Mouse (Mus musculus) embryonic facial prominence, embryonic 12.5 days (tissue): ENCODE data around the gene Pitpnc1. TPM values are rescaled to one million over a fixed set of nuclear protein-coding genes. Genes with fewer than 3 reads are reported as not detected.

Experiments
- ATAC-seq: fragments of 200-750 bp; cut with Nextera tagmentation; 2 replicates; pipeline ENCODE4 v1.8.0; 2017; ENCODE audit not compliant: insufficient number of reproducible peaks, insufficient read depth, low FRiP score, low TSS enrichment
- H3K27ac ChIP-seq: fragments of 300-500 bp; sonication (generic); 2 replicates; pipeline ENCODE4 v1.5.1; 2016; ENCODE audit warnings: mild to moderate bottlenecking
- H3K27me3 ChIP-seq: fragments of 300-500 bp; sonication (generic); 2 replicates; pipeline ENCODE4 v1.6.1; 2016; ENCODE audit warnings: mild to moderate bottlenecking, moderate library complexity
- H3K36me3 ChIP-seq: fragments of 300-500 bp; sonication (generic); 2 replicates; pipeline ENCODE4 v1.6.1; 2016; ENCODE audit warnings: mild to moderate bottlenecking
- H3K4me1 ChIP-seq: fragments of 300-500 bp; sonication (generic); 2 replicates; pipeline ENCODE4 v1.6.1; 2016
- H3K4me2 ChIP-seq: fragments of 300-500 bp; sonication (generic); replicated peaks from 2 replicates; pipeline ENCODE4 v1.6.1; 2016; ENCODE audit warnings: mild to moderate bottlenecking, moderate library complexity
- H3K4me3 ChIP-seq: fragments of 300-500 bp; sonication (generic); 2 replicates; pipeline ENCODE4 v1.5.1; 2016; ENCODE audit warnings: mild to moderate bottlenecking
- H3K9ac ChIP-seq: fragments of 300-500 bp; sonication (generic); 2 replicates; pipeline ENCODE4 v1.6.1; 2016; ENCODE audit warnings: mild to moderate bottlenecking, moderate library complexity
- H3K9me3 ChIP-seq: fragments of 300-500 bp; sonication (generic); 2 replicates; pipeline ENCODE4 v1.6.1; 2016; ENCODE audit warnings: mild to moderate bottlenecking, moderate library complexity
- WGBS: fragments of 180-500 bp; shearing (Covaris S2); methylation state at CpG from one replicate; pipeline ENCODE4 v1.1.7; 2016; 5-methylcytosine and 5-hydroxymethylcytosine counted together
- polyA plus RNA-seq: library from polyadenylated mRNA; unstranded; fragments of >200 nt; fragmentation: Nextera tagmentation; extraction: Ambion mirVana; gene quantifications from 2 replicates; pipeline ENCODE4 v1.2.1, GENCODE M21; 2016

Gene Pitpnc1
- polyA plus RNA-seq, 1 experiment from 2014 or later, result 36.3 TPM

DNA sequence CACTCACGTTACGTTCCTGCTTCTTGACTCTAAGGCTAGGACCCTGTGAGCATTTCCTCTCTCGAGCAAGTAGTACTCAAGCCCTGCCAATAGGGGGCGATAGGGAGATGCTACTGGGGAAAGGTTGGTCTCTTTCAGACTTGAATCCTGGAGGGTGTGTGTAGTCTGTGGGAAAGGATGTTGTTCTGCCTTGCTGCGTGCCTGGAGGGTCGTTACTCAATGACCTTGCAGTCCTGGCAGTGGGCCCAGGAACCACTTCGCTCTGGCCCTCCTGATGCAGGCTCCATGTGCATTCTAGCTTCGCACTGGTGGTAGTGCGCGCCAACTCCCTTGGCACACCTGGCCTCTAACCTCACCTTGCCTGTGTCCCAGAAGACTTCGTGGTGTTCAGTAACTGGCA lies 215.3 kb downstream of the Pitpnc1 start:
- H3K27me3 ChIP-seq, result no peaks in the 10 kb centered on the region
- no peak overlapping the region for H3K4me2 ChIP-seq
- H3K4me3 ChIP-seq, result no peak overlapping the region
- H3K27ac ChIP-seq, result no peak overlapping the region
- no peak overlapping the region for H3K9ac ChIP-seq
- H3K9me3 ChIP-seq, result no peaks in the 10 kb centered on the region
- H3K36me3 ChIP-seq, result peaks cover 15% of the 10 kb centered on the region
- H3K4me1 ChIP-seq, result no peaks in the 10 kb centered on the region
- no peak for ATAC-seq
- WGBS, result 85% methylated on average over 11 of the region's 11 CpGs

DNA sequence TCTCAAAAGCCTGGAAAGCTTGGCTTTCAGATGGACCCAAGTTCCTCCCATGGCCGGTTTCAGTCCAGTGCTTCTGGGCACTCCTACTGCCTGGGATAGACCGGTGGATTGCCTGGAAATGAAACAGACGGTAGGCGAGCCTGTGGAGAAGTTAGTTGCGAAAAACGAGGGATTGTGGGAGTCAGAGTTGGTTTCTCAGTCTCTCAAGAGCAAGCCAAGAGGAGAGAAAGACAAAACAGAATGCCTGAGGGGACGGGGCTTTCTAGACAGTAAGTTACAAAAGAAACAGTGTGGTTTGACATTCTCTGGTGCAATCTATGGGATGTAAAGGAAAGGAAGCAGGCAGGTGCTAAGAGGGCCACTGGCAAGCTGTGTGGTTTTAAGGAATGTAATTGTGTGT lies 216.3 kb downstream of the Pitpnc1 start:
- WGBS, result 87% methylated on average over 7 of the region's 7 CpGs
- no peak for ATAC-seq
- Histone ChIP-seq H3K36me3 (peaks cover 26% of the 10 kb centered on the region), H3K4me3 (no peak overlapping the region), H3K9me3 (no peaks in the 10 kb centered on the region), H3K4me2 (no peak overlapping the region), H3K9ac (no peak overlapping the region), H3K4me1 (no peaks in the 10 kb centered on the region), H3K27me3 (no peaks in the 10 kb centered on the region), H3K27ac (no peak overlapping the region)

DNA sequence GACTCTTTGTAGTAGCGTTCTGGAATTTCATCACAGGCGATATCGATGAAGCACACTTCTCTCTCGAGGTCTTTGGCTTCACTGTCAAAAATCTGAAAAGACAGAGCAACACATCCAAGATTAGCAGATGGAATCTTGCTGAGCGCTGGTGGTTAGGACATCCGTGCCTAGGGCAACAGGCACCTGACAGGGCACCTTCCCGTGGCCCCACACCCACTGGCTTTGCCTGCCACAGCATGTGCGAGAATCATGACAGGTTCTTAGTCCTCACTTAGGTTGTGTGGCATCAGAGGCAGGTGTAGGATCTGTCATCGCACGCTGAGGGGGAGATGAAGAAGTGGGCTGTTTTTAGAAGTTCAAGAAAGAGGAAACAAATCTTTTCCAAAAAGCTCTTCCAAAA lies 218.5 kb downstream of the Pitpnc1 start:
- Histone ChIP-seq H3K27ac (no peak overlapping the region), H3K27me3 (no peaks in the 10 kb centered on the region), H3K9me3 (no peaks in the 10 kb centered on the region), H3K4me3 (no peak overlapping the region), H3K4me2 (no peak overlapping the region), H3K4me1 (no peaks in the 10 kb centered on the region), H3K9ac (no peak overlapping the region), H3K36me3 (peaks cover 37% of the 10 kb centered on the region)
- 90% methylated on average over 10 of the region's 10 CpGs for WGBS
- no peak for ATAC-seq

DNA sequence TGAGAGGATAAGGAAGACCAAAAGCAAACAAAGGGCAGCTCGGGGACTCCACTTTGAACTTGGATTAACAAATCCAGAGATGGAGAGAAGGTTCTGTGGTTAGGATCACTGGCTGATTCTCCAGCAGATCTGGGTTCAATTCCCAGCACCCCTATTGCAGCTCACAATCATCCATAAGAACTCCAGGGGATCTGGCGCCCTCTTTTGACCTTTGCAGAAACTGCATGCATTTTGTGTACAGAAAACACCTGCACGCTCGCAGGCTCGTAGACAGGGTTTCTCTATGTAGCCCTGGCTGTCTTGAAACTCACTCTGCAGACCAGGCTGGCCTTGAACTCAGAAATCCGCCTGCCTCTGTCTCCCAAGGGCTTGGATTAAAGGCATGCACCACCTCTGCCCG lies 219.0 kb downstream of the Pitpnc1 start:
- H3K4me2 ChIP-seq, result no peak overlapping the region
- ATAC-seq, result no peak
- H3K4me1 ChIP-seq, result no peaks in the 10 kb centered on the region
- no peak overlapping the region for H3K9ac ChIP-seq
- no peaks in the 10 kb centered on the region for H3K27me3 ChIP-seq
- WGBS, result 82% methylated on average over 7 of the region's 7 CpGs
- peaks cover 37% of the 10 kb centered on the region for H3K36me3 ChIP-seq
- no peaks in the 10 kb centered on the region for H3K9me3 ChIP-seq
- no peak overlapping the region for H3K4me3 ChIP-seq
- no peak overlapping the region for H3K27ac ChIP-seq

DNA sequence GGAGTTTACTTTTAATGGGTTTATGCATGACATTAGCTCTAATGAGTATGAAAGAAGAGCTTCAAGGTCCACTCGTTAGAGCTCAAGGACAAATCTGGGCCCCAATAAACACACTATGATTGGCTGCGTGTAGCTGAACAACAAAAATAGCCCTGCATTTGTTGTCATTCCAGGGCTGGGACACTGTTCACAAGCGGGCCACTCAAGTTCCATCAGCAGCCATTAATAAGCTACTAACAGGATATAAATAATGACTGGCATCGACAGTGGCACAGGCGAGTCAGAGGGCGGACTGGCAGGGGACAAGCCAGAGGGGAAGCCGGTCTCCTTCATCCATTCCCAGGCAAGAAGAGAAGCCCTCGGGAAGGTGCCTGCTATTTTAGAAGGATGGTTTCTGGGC lies 219.6 kb downstream of the Pitpnc1 start:
- WGBS, result 94% methylated on average over 8 of the region's 8 CpGs
- Histone ChIP-seq H3K27ac (no peak overlapping the region), H3K9me3 (no peaks in the 10 kb centered on the region), H3K36me3 (peaks cover 41% of the 10 kb centered on the region), H3K4me1 (no peaks in the 10 kb centered on the region), H3K27me3 (no peaks in the 10 kb centered on the region), H3K4me2 (no peak overlapping the region), H3K4me3 (no peak overlapping the region), H3K9ac (no peak overlapping the region)
- ATAC-seq, result no peak

DNA sequence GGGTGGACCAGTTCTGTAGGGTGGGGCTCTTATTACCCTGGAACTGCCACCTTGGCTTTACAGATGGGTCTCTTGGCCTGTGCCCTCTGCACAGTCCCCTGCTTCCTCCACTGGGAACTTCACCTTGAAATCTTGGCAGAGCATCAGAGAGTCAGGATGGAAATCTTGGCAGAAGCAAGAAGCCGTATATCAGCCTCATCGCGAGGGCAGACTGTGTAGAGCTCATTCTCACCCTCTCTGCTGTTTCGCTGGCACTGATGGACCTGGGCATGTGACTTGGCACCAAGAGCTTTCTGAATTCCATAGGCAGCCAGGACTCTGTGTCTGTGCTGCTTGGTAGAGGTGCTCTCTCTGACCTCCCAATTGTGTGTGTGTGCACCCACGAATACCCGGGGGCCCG lies 221.7 kb downstream of the Pitpnc1 start:
- no peaks in the 10 kb centered on the region for H3K9me3 ChIP-seq
- no peak overlapping the region for H3K27ac ChIP-seq
- ATAC-seq, result no peak
- peaks cover 45% of the 10 kb centered on the region for H3K36me3 ChIP-seq
- no peaks in the 10 kb centered on the region for H3K27me3 ChIP-seq
- no peak overlapping the region for H3K4me3 ChIP-seq
- WGBS, result 96% methylated on average over 7 of the region's 7 CpGs
- H3K4me2 ChIP-seq, result no peak overlapping the region
- no peaks in the 10 kb centered on the region for H3K4me1 ChIP-seq
- H3K9ac ChIP-seq, result no peak overlapping the region

DNA sequence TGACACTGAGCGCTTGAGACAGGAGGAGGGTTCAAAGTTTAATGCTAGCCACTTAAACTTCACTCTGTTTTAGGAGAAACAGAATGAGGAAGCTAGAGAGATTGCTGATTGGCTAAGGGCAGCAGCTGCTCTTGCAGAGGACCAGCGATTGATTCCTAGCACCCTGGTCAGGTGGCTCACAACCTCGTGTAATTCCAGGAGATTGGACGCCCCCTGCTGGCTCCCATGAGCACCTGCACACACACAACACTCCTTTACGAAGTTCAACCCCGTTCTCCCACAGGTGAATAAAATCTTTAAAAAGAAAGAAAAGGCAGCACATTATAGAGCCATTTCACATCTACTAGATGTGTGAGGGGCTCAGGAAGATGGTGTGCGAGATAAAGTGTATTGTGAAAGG lies 224.8 kb downstream of the Pitpnc1 start:
- no peak overlapping the region for H3K4me3 ChIP-seq
- H3K36me3 ChIP-seq, result peaks cover 31% of the 10 kb centered on the region; the same call in 1 of the 2 replicates
- ATAC-seq, result no peak
- H3K4me2 ChIP-seq, result no peak overlapping the region
- H3K27ac ChIP-seq, result no peak overlapping the region
- WGBS, result 91% methylated on average over 7 of the region's 7 CpGs
- no peaks in the 10 kb centered on the region for H3K4me1 ChIP-seq
- H3K27me3 ChIP-seq, result no peaks in the 10 kb centered on the region
- H3K9me3 ChIP-seq, result no peaks in the 10 kb centered on the region
- H3K9ac ChIP-seq, result no peak overlapping the region

DNA sequence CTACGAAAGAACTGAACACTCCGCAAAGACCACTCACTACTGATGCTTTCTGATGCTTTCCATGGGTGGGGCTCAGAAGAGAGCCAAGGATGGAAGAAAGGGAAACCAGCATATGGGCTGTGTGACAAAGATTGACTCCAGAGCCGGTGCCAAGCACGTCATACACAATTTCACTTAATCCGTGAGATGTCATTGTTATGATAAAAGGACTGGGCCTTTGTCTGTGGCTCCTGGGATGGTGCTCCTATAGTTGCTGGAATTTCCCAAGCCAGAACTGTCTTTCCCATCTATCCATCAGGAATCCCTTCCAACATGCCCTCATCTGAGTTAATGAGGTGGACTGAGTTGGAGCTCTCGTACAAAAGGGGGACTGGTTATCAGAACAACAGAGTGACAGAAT lies 227.4 kb downstream of the Pitpnc1 start:
- Histone ChIP-seq H3K9ac (no peak overlapping the region), H3K36me3 (peaks cover 15% of the 10 kb centered on the region; the same call in 1 of the 2 replicates), H3K4me1 (no peaks in the 10 kb centered on the region), H3K27ac (no peak overlapping the region), H3K9me3 (no peaks in the 10 kb centered on the region), H3K4me3 (no peak overlapping the region), H3K4me2 (no peak overlapping the region), H3K27me3 (no peaks in the 10 kb centered on the region)
- no peak for ATAC-seq
- WGBS, result 87% methylated on average over 6 of the region's 6 CpGs

DNA sequence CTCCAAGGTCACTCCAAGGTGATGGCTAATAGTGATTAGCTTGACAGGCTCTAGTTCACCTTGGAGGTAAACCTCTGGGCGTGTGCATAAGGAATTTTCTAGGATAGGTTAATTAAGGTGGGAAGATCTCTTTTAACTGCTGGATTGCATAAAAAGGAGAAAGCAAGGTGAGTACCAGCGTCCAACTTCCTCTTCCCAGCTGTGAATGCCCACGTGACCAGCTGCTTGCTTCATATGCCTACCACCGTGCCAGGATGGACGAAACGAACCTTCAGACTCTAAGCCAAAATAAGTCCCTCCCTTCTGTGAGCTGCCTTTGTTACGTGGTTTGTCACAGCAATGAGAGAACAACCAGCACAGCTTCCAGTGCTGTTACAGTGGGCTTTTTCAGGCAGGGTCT lies 228.8 kb downstream of the Pitpnc1 start:
- Histone ChIP-seq H3K9me3 (no peaks in the 10 kb centered on the region), H3K27ac (no peak overlapping the region), H3K4me1 (no peaks in the 10 kb centered on the region), H3K27me3 (no peaks in the 10 kb centered on the region), H3K36me3 (peaks cover 15% of the 10 kb centered on the region; the same call in 1 of the 2 replicates), H3K4me2 (no peak overlapping the region), H3K4me3 (no peak overlapping the region), H3K9ac (no peak overlapping the region)
- WGBS, result 90% methylated on average over 7 of the region's 7 CpGs
- ATAC-seq, result no peak

DNA sequence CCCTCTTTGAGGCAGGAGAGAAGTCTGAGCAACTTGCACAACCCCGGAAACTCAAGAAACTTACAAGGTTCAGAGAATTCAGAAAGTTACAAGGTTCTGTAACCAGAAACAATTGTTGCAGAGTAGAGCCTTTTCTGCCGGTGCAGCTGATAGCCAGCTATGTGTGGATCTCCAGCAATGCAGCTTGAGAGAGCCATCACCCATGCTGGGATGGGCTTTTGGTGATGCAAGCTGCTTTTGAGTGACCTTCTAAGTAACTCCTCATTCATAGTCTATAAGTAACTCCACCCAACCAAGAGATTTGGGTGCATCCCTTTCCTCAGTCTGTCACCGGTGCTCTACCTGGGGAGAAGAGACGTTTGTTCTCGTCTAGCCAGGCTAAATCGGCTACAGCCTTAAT lies 232.0 kb downstream of the Pitpnc1 start:
- WGBS, result 94% methylated on average over 6 of the region's 6 CpGs
- Histone ChIP-seq H3K27me3 (no peaks in the 10 kb centered on the region), H3K27ac (no peak overlapping the region), H3K4me2 (no peak overlapping the region), H3K4me1 (no peaks in the 10 kb centered on the region), H3K36me3 (peaks cover 16% of the 10 kb centered on the region), H3K9me3 (no peaks in the 10 kb centered on the region), H3K4me3 (no peak overlapping the region), H3K9ac (no peak overlapping the region)
- no peak for ATAC-seq

DNA sequence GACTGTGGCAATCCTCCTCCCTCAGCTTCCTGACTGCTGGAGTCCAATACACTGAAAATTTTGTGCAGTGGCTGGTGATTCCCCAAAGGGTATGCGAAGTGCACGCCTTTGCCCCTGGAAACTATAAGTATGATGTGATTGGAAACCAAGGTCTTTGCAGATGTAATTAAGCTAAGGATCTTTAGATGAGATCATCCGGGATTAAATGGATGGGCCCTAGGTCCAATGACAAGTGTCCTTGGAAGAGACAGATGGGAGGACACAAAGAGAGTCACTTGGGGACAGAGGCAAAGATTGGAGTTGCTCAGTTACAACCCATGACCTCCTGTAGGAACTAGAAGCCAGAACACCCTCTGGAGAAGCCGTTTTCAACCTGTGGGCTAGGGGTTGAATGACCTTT lies 233.0 kb downstream of the Pitpnc1 start:
- Histone ChIP-seq H3K27ac (no peak overlapping the region), H3K27me3 (no peaks in the 10 kb centered on the region), H3K9me3 (no peaks in the 10 kb centered on the region), H3K9ac (no peak overlapping the region), H3K4me1 (no peaks in the 10 kb centered on the region), H3K4me3 (no peak overlapping the region), H3K36me3 (peaks cover 21% of the 10 kb centered on the region), H3K4me2 (no peak overlapping the region)
- no peak for ATAC-seq
- 88% methylated on average over 4 of the region's 4 CpGs for WGBS

DNA sequence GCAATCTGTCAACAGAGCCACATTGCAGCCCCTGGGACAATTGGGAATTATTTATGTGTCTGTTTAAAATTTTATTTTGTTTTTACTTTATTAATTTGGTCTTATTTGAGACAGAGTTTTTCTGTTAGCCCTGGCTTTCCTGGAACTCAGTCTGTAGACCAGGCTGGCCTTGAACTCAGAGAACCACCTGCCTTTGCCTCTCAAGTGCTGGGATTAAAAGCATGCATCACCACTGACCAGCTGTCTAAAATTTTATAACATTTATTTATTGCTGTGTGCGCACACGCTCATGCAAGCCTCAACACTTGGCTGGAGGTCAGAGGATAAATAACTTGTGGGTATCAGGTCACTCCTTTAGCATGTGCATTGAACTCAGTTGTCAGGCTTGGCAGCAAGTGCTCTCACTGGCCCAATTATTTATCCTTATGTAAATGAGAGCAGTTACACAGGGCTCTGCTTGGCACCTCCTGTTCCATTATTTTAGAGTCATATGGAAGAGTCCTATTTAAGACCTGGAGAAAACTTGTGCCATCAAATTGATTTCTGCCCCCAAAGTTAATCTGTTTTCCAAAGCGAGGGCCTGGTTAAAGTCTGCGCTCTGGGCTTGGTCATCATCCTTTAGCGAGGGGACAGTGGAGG lies 237.1 kb downstream of the Pitpnc1 start:
- Histone ChIP-seq H3K4me2 (no peak overlapping the region), H3K9ac (no peak overlapping the region), H3K9me3 (peaks cover 1% of the 10 kb centered on the region; the same call in 1 of the 2 replicates), H3K36me3 (peaks cover 31% of the 10 kb centered on the region), H3K27ac (no peak overlapping the region), H3K4me1 (no peaks in the 10 kb centered on the region), H3K4me3 (no peak overlapping the region), H3K27me3 (no peaks in the 10 kb centered on the region)
- no peak for ATAC-seq
- WGBS, result 93% methylated on average over 5 of the region's 5 CpGs

DNA sequence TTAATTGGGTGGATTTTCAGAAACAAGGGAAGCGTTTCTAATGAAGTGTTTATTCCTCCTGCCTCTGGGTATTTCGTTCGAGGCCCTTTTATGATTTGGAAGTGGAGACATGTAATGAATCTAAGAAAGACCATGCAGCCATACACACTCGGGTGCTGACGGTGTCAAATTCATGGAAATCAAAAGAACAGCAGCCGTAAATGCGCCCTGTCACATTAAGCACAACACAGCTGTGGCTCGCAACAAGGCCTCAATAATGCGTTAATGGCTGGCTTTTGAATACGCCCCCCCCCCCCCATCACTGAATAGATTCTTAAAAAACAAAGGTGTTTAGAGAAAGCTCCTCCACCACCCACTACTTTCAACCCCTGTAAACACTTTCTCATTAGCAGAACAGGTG lies 240.4 kb downstream of the Pitpnc1 start:
- peaks cover 9% of the 10 kb centered on the region; the same call in 1 of the 2 replicates for H3K9me3 ChIP-seq
- no peak overlapping the region for H3K9ac ChIP-seq
- H3K27ac ChIP-seq, result no peak overlapping the region
- no peaks in the 10 kb centered on the region for H3K27me3 ChIP-seq
- H3K4me3 ChIP-seq, result no peak overlapping the region
- 70% methylated on average over 10 of the region's 10 CpGs for whole genome bisulfite sequencing
- ATAC-seq, result no peak
- no peaks in the 10 kb centered on the region for H3K4me1 ChIP-seq
- peaks cover 39% of the 10 kb centered on the region for H3K36me3 ChIP-seq
- no peak overlapping the region for H3K4me2 ChIP-seq
